Mouse (Mus musculus) G1E (cell line): ENCODE results near the gene Tmem132d.

Experiments used
- CTCF ChIP-seq: IDR thresholded peaks from 2 replicates; pipeline ENCODE4 v1.5.1; 2012; ENCODE audit warnings: low read depth, low read length, inconsistent platforms, mixed read lengths
- GATA1 ChIP-seq: IDR thresholded peaks from 2 replicates; pipeline ENCODE4 v1.6.1; 2012; ENCODE audit warnings: borderline replicate concordance, low read length, inconsistent platforms, mixed read lengths
- TAL1 ChIP-seq: conservative IDR thresholded peaks from 2 replicates; pipeline ENCODE4 v1.6.1; 2012; ENCODE audit warnings: low read depth, low read length, inconsistent platforms, mixed read lengths

- TF ChIP-seq CTCF (no peak), GATA1 (no peak), TAL1 (no peak)
These were observed 100.1 kb downstream of the Tmem132d start for GRCm38 (mm10) chr5:128332766-128333165.
